Mouse (Mus musculus) ZHBTc4 (cell line): ENCODE measurements around the gene Dlgap4.

ENCODE experiments used
- DNase-seq: peaks from one replicate; pipeline ENCODE4 v3.0.0-alpha.2; 2011; ENCODE audit warnings: low read depth, low spot score

The Dlgap4 gene

GRCm38 (mm10) chr2:156613541-156614257 lies at the start of gene Dlgap4:
Gene Dlgap4, plus strand, starts transcription at chr2:156613705.
- DNase-seq, result peak; percentile 49

- no peak for DNase-seq
These were observed 47.0 kb upstream of the Dlgap4 start for GRCm38 (mm10) chr2:156566512-156566911.

GRCm38 (mm10) chr2:156568647-156569046 lies 44.9 kb upstream of the Dlgap4 start:
- no peak for DNase-seq

GRCm38 (mm10) chr2:156569261-156569660 lies 44.2 kb upstream of the Dlgap4 start:
- DNase-seq, result no peak

GRCm38 (mm10) chr2:156571521-156571920 lies 42.0 kb upstream of the Dlgap4 start:
- DNase-seq, result no peak

GRCm38 (mm10) chr2:156576850-156577587 lies 36.5 kb upstream of the Dlgap4 start:
- DNase-seq, result no peak

- no peak for DNase-seq
These were observed 33.0 kb upstream of the Dlgap4 start for GRCm38 (mm10) chr2:156580507-156580906.

GRCm38 (mm10) chr2:156581244-156581643 lies 32.3 kb upstream of the Dlgap4 start:
- no peak for DNase-seq

- no peak for DNase-seq
These were observed 30.6 kb upstream of the Dlgap4 start for GRCm38 (mm10) chr2:156582887-156583286.

- DNase-seq, result peak; percentile 67
These were observed 29.2 kb upstream of the Dlgap4 start for GRCm38 (mm10) chr2:156584154-156584796.

GRCm38 (mm10) chr2:156584797-156585471 lies 28.6 kb upstream of the Dlgap4 start:
- DNase-seq, result no peak

GRCm38 (mm10) chr2:156589481-156589880 lies 24.0 kb upstream of the Dlgap4 start:
- no peak for DNase-seq

GRCm38 (mm10) chr2:156594987-156595490 lies 18.5 kb upstream of the Dlgap4 start:
- DNase-seq, result no peak

- peak; percentile 78 for DNase-seq
These were observed 10.9 kb upstream of the Dlgap4 start for GRCm38 (mm10) chr2:156602581-156602980.

GRCm38 (mm10) chr2:156603671-156604070 lies 9.8 kb upstream of the Dlgap4 start:
- DNase-seq, result peak; percentile 57

GRCm38 (mm10) chr2:156605144-156605543 lies 8.4 kb upstream of the Dlgap4 start:
- DNase-seq, result no peak

- DNase-seq, result no peak
These were observed 7.5 kb upstream of the Dlgap4 start for GRCm38 (mm10) chr2:156605971-156606370.

- peak; percentile 70 for DNase-seq
These were observed 394 bp upstream of the Dlgap4 start for GRCm38 (mm10) chr2:156613081-156613540.

GRCm38 (mm10) chr2:156614258-156614556 lies 702 bp downstream of the Dlgap4 start:
- peak; percentile 21 for DNase-seq

- DNase-seq, result peak; percentile 32
These were observed 1.5 kb downstream of the Dlgap4 start for GRCm38 (mm10) chr2:156614661-156615654.
